Mouse (Mus musculus) forebrain, embryonic 16.5 days (tissue): ENCODE results near the gene C77080. TPM values are rescaled to one million over a fixed set of nuclear protein-coding genes. Genes with fewer than 3 reads are reported as not detected.

Experiments used
- ATAC-seq: fragments of 200-750 bp; cut with Nextera tagmentation; 2 replicates; pipeline ENCODE4 v1.8.0; 2017; ENCODE audit warnings: mild to moderate bottlenecking, moderate library complexity
- H3K27ac ChIP-seq: fragments of 300-500 bp; sonication (generic); 2 replicates; pipeline ENCODE4 v1.5.1; 2014; ENCODE audit warnings: low read length, control low read depth
- H3K27me3 ChIP-seq: fragments of 300-500 bp; sonication (generic); replicated peaks from 2 replicates; pipeline ENCODE4 v1.6.1; 2014; ENCODE audit warnings: low read length; ENCODE audit not compliant: control insufficient read depth, insufficient read depth
- H3K36me3 ChIP-seq: fragments of 300-500 bp; sonication (generic); 2 replicates; pipeline ENCODE4 v1.6.1; 2014; ENCODE audit not compliant: control insufficient read depth, insufficient read depth
- H3K4me1 ChIP-seq: fragments of 300-500 bp; sonication (generic); replicated peaks from 2 replicates; pipeline ENCODE4 v1.6.1; 2014; ENCODE audit warnings: low read length; ENCODE audit not compliant: control insufficient read depth, insufficient read depth
- H3K4me2 ChIP-seq: fragments of 300-500 bp; sonication (generic); 2 replicates; pipeline ENCODE4 v1.6.1; 2014; ENCODE audit warnings: mild to moderate bottlenecking, low read length, control low read depth
- H3K4me3 ChIP-seq: fragments of 300-500 bp; sonication (generic); replicated peaks from 2 replicates; pipeline ENCODE4 v1.5.1; 2014; ENCODE audit warnings: mild to moderate bottlenecking, low read length, control low read depth
- H3K9ac ChIP-seq: fragments of 300-500 bp; sonication (generic); replicated peaks from 2 replicates; pipeline ENCODE4 v1.6.1; 2014; ENCODE audit warnings: low read depth, low read length, control low read depth
- H3K9me3 ChIP-seq: fragments of 300-500 bp; sonication (generic); 2 replicates; pipeline ENCODE4 v1.6.1; 2016; ENCODE audit warnings: low read length; ENCODE audit not compliant: control insufficient read depth
- WGBS: fragments of 180-500 bp; shearing (Covaris S2); extraction: QIAGEN DNeasy Blood & Tissue Kit; methylation state at CpG from one replicate; pipeline ENCODE4 v1.1.7; 2014; 5-methylcytosine and 5-hydroxymethylcytosine counted together
- polyA plus RNA-seq: library from polyadenylated mRNA; unstranded; fragments of >200 nt; fragmentation: Nextera tagmentation; extraction: Ambion mirVana; gene quantifications from 2 replicates; pipeline ENCODE4 v1.2.1, GENCODE M21; 2015

Gene C77080
- polyA plus RNA-seq, 1 experiment from 2014 or later = 4.7 TPM

DNA sequence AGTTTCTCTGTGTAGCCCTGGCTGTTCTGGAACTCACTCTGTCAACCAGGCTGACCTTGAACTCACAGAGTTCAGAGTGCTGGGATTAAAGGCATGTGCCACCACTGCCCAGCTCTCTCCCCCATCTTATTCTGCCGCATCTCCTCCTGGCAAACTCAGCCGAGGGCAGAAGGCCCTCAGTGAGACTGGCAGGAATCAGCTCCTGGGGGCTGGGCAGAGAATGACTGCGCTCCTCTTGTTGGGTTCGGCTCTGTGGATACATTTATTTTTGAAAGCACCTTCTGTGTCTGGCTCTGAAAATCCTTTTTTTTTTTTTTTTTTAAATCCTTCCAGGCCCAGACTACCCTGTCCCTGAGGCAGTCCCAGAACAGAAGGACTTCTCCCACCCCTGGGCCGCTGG is 21.6 kb upstream of the C77080 start:
- Histone ChIP-seq H3K4me2 (no peak overlapping the region), H3K36me3 (no peaks in the 10 kb centered on the region), H3K9me3 (no peaks in the 10 kb centered on the region)

GRCm38 (mm10) chr4:129276453-129276865 is 15.3 kb upstream of the C77080 start:
- Histone ChIP-seq H3K36me3 (no peaks in the 10 kb centered on the region), H3K4me3 (no peak overlapping the region), H3K4me1 (peaks cover 4% of the 10 kb centered on the region; the same call in 1 of the 2 replicates), H3K4me2 (no peak overlapping the region), H3K9me3 (no peaks in the 10 kb centered on the region), H3K27me3 (no peaks in the 10 kb centered on the region), H3K27ac (no peak overlapping the region), H3K9ac (no peak overlapping the region)
- 3% methylated on average over 18 of the region's 18 CpGs for WGBS
- ATAC-seq = peak; percentile 59

More for the DNA sequence above, 21.6 kb upstream of the C77080 start:
- H3K27me3 ChIP-seq = peaks cover 4% of the 10 kb centered on the region; the same call in 1 of the 2 replicates
- H3K27ac ChIP-seq = no peak overlapping the region
- no peak overlapping the region for H3K9ac ChIP-seq
- WGBS = 77% methylated on average over 5 of the region's 5 CpGs
- ATAC-seq = no peak
- no peak overlapping the region for H3K4me3 ChIP-seq
- peaks cover 16% of the 10 kb centered on the region for H3K4me1 ChIP-seq

DNA sequence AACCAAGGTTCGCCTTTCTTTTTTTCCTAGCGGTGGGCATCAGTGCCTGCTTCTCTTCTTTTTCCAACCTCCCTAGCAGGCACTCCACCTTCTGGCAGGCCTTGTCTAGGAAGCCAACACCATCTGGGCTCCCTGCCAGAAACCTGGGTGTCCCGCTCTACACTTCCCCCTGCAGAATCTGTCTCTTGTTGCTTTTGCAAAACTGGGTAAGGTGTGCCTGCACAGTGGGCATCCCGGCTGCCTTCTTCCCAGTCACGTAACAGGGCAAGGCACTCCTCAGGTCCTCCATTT is 11.5 kb upstream of the C77080 start:
- Histone ChIP-seq H3K4me2 (no peak overlapping the region), H3K4me3 (no peak overlapping the region), H3K27me3 (no peaks in the 10 kb centered on the region), H3K27ac (no peak overlapping the region), H3K9ac (no peak overlapping the region), H3K9me3 (no peaks in the 10 kb centered on the region), H3K4me1 (peaks cover 4% of the 10 kb centered on the region; the same call in 1 of the 2 replicates), H3K36me3 (no peaks in the 10 kb centered on the region)
- no peak for ATAC-seq
- 35% methylated on average over 5 of the region's 5 CpGs for WGBS

GRCm38 (mm10) chr4:129271991-129272755 is 11.0 kb upstream of the C77080 start:
- H3K4me1 ChIP-seq = peaks cover 4% of the 10 kb centered on the region; the same call in 1 of the 2 replicates
- H3K4me3 ChIP-seq = no peak overlapping the region
- H3K9ac ChIP-seq = no peak overlapping the region
- H3K9me3 ChIP-seq = no peaks in the 10 kb centered on the region
- H3K27me3 ChIP-seq = no peaks in the 10 kb centered on the region
- no peak for ATAC-seq
- no peak overlapping the region for H3K27ac ChIP-seq
- WGBS = 17% methylated on average over 15 of the region's 15 CpGs
- H3K36me3 ChIP-seq = no peaks in the 10 kb centered on the region
- no peak overlapping the region for H3K4me2 ChIP-seq

- Histone ChIP-seq H3K4me3 (no peak overlapping the region), H3K9ac (no peak overlapping the region), H3K36me3 (no peaks in the 10 kb centered on the region), H3K27me3 (no peaks in the 10 kb centered on the region), H3K4me2 (no peak overlapping the region), H3K4me1 (peaks cover 4% of the 10 kb centered on the region; the same call in 1 of the 2 replicates), H3K9me3 (no peaks in the 10 kb centered on the region), H3K27ac (no peak overlapping the region)
- WGBS = 71% methylated on average over 1 of the region's 1 CpGs
- no peak for ATAC-seq
Measured at GRCm38 (mm10) chr4:129268698-129269097, 7.5 kb upstream of the C77080 start.

DNA sequence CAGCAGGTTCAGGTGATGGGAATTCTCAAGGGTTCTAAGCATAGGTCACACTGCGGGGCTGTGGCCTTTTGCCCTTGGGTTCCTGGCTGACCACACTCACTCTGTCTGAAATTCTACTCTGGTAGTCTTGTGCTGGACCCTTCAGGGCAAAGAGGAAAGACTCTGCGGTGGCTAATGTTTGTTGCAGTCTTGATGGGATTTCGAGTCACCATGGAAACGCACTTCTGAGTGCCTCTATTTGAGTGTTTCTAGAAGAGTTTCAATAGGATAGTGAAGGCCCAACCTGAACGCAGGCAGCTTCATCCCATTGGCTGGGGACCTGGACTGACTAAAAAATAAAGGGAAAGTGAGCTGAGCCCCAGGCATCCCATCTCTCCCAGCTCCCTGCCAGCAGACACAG is 5.6 kb upstream of the C77080 start:
- 56% methylated on average over 5 of the region's 5 CpGs for WGBS
- ATAC-seq = no peak
- Histone ChIP-seq H3K4me2 (no peak overlapping the region), H3K9me3 (no peaks in the 10 kb centered on the region), H3K27ac (no peak overlapping the region), H3K4me3 (no peak overlapping the region), H3K36me3 (no peaks in the 10 kb centered on the region), H3K27me3 (no peaks in the 10 kb centered on the region), H3K4me1 (0 out of 2 replicates have a peak, but pooled peaks cover 3% of the 10 kb centered on the region), H3K9ac (no peak overlapping the region)

GRCm38 (mm10) chr4:129266191-129266590 is 5.0 kb upstream of the C77080 start:
- WGBS = 84% methylated on average over 4 of the region's 4 CpGs
- Histone ChIP-seq H3K9ac (no peak overlapping the region), H3K27ac (no peak overlapping the region), H3K36me3 (no peaks in the 10 kb centered on the region), H3K27me3 (no peaks in the 10 kb centered on the region), H3K4me1 (0 out of 2 replicates have a peak, but pooled peaks cover 3% of the 10 kb centered on the region), H3K9me3 (no peaks in the 10 kb centered on the region), H3K4me3 (no peak overlapping the region), H3K4me2 (no peak overlapping the region)
- ATAC-seq = no peak

GRCm38 (mm10) chr4:129263225-129264021 is 2.2 kb upstream of the C77080 start:
- H3K36me3 ChIP-seq = no peaks in the 10 kb centered on the region
- 0 out of 2 replicates have a peak, but pooled peaks cover 3% of the 10 kb centered on the region for H3K4me1 ChIP-seq
- H3K4me3 ChIP-seq = no peak overlapping the region
- H3K9ac ChIP-seq = no peak overlapping the region
- 45% methylated on average over 19 of the region's 19 CpGs for WGBS
- H3K27me3 ChIP-seq = no peaks in the 10 kb centered on the region
- H3K27ac ChIP-seq = no peak overlapping the region
- H3K4me2 ChIP-seq = no peak overlapping the region
- ATAC-seq = no peak
- no peaks in the 10 kb centered on the region for H3K9me3 ChIP-seq

DNA sequence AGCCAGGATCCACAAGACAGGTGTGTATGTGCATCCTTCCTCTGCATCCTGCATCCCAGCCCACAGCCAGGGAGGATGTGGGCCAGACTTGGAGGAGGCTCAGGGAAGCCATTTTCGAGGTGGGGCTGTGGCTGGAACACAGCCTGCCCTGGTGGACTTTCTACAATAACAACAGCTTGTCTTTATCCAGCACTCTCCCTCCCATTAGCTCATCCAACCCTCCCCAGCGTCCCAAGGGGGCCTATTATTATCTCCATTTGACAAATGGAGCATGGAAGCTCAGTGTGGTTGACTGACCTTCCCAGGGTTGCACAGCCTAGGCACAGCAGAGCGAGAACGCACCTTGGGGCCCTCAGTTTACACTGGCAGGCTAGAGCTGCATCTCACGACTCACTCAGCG is 526 bp downstream of the C77080 start:
- ATAC-seq = no peak
- WGBS = 12% methylated on average over 6 of the region's 6 CpGs
- Histone ChIP-seq H3K27me3 (no peaks in the 10 kb centered on the region), H3K4me2 (no peak overlapping the region), H3K4me3 (no peak overlapping the region), H3K9me3 (no peaks in the 10 kb centered on the region), H3K9ac (no peak overlapping the region), H3K4me1 (0 out of 2 replicates have a peak, but pooled peaks cover 3% of the 10 kb centered on the region), H3K27ac (no peak overlapping the region), H3K36me3 (no peaks in the 10 kb centered on the region)
